Mouse (Mus musculus): ENCODE results near the gene Kcnip1. TPM values are rescaled to one million over a fixed set of nuclear protein-coding genes. Genes with fewer than 3 reads are reported as not detected.

Kcnip1 gene
- total and polyA plus RNA-seq, 2 experiments from 2014 or later = 0.05 TPM; not detected in 1

- ATAC-seq (ENCODE audit: insufficient read depth, low read depth) = no peak
- TF ChIP-seq CTCF (IDR thresholded peaks at IDR 0.05; ENCODE audit: low read depth) (no peak), EP300 (IDR thresholded peaks at IDR 0.05; ENCODE audit: low read depth) (no peak)
These were observed 343.6 kb downstream of the Kcnip1 start for GRCm38 (mm10) chr11:33649358-33649757.

GRCm38 (mm10) chr11:33637107-33637506 lies 355.8 kb downstream of the Kcnip1 start:
- Histone ChIP-seq H3K27me3 (ENCODE audit: control insufficient read depth, insufficient read depth, low read length) (no peaks in the 10 kb centered on the region), H3K9me3 (replicated peaks; ENCODE audit: control insufficient read depth, low read length) (no peaks in the 10 kb centered on the region), H3K4me3 (ENCODE audit: low read depth, low read length) (no peak overlapping the region), H3K9ac (replicated peaks; ENCODE audit: low read depth, low read length) (no peak overlapping the region), H3K36me3 (replicated peaks; ENCODE audit: control insufficient read depth, insufficient read depth, low read length) (no peaks in the 10 kb centered on the region), H3K4me2 (ENCODE audit: low read depth, low read length) (no peak overlapping the region), H3K4me1 (ENCODE audit: control insufficient read depth, insufficient read depth) (no peaks in the 10 kb centered on the region), H3K27ac (ENCODE audit: low read depth) (no peak overlapping the region)
- DNase-seq (ENCODE audit: low spot score) = no peak
- ATAC-seq (ENCODE audit: insufficient read depth, low read depth) = no peak
- TF ChIP-seq CTCF (IDR thresholded peaks at IDR 0.05; ENCODE audit: low read depth) = no peak
- no peak for TF ChIP-seq EP300 (IDR thresholded peaks at IDR 0.05; ENCODE audit: low read depth)
- 79% methylated on average over 2 of the region's 2 CpGs for WGBS

More at GRCm38 (mm10) chr11:33649358-33649757, 343.6 kb downstream of the Kcnip1 start:
- Histone ChIP-seq H3K9ac (replicated peaks; ENCODE audit: low read depth, low read length) (no peak overlapping the region), H3K27ac (ENCODE audit: low read depth) (no peak overlapping the region), H3K4me2 (ENCODE audit: low read depth, low read length) (no peak overlapping the region), H3K9me3 (replicated peaks; ENCODE audit: control insufficient read depth, low read length) (no peaks in the 10 kb centered on the region), H3K36me3 (replicated peaks; ENCODE audit: control insufficient read depth, insufficient read depth, low read length) (no peaks in the 10 kb centered on the region), H3K27me3 (ENCODE audit: control insufficient read depth, insufficient read depth, low read length) (no peaks in the 10 kb centered on the region), H3K4me1 (ENCODE audit: control insufficient read depth, insufficient read depth) (no peaks in the 10 kb centered on the region), H3K4me3 (ENCODE audit: low read depth, low read length) (no peak overlapping the region)
- no peak for DNase-seq (ENCODE audit: low spot score)
- 62% methylated on average over 2 of the region's 2 CpGs for WGBS

- no peak for TF ChIP-seq EP300 (IDR thresholded peaks at IDR 0.05; ENCODE audit: low read depth)
- TF ChIP-seq CTCF (IDR thresholded peaks at IDR 0.05; ENCODE audit: low read depth) = no peak
- no peaks in the 10 kb centered on the region for H3K27me3 ChIP-seq (ENCODE audit: control insufficient read depth, insufficient read depth, low read length)
- ATAC-seq (ENCODE audit: insufficient read depth, low read depth) (no peak), DNase-seq (ENCODE audit: low spot score) (no peak)
- no peak overlapping the region for H3K4me2 ChIP-seq (ENCODE audit: low read depth, low read length)
- no peak overlapping the region for H3K4me3 ChIP-seq (ENCODE audit: low read depth, low read length)
- H3K27ac ChIP-seq (ENCODE audit: low read depth) = no peak overlapping the region
- no peaks in the 10 kb centered on the region for H3K9me3 ChIP-seq (replicated peaks; ENCODE audit: control insufficient read depth, low read length)
- H3K4me1 ChIP-seq (ENCODE audit: control insufficient read depth, insufficient read depth) = no peaks in the 10 kb centered on the region
- H3K36me3 ChIP-seq (replicated peaks; ENCODE audit: control insufficient read depth, insufficient read depth, low read length) = no peaks in the 10 kb centered on the region
- 76% methylated on average over 4 of the region's 4 CpGs for WGBS
- H3K9ac ChIP-seq (replicated peaks; ENCODE audit: low read depth, low read length) = no peak overlapping the region
These were observed 365.7 kb downstream of the Kcnip1 start for GRCm38 (mm10) chr11:33627136-33627742.

GRCm38 (mm10) chr11:33614218-33614617 lies 378.7 kb downstream of the Kcnip1 start:
- H3K9ac ChIP-seq (replicated peaks; ENCODE audit: low read depth, low read length) = no peak overlapping the region
- no peaks in the 10 kb centered on the region; the same call in 1 of the 2 replicates for H3K27me3 ChIP-seq (ENCODE audit: control insufficient read depth, insufficient read depth, low read length)
- H3K36me3 ChIP-seq (replicated peaks; ENCODE audit: control insufficient read depth, insufficient read depth, low read length) = no peaks in the 10 kb centered on the region
- TF ChIP-seq CTCF (IDR thresholded peaks at IDR 0.05; ENCODE audit: low read depth) (peak; percentile 93), EP300 (IDR thresholded peaks at IDR 0.05; ENCODE audit: low read depth) (no peak)
- WGBS = 5% methylated on average over 15 of the region's 15 CpGs
- no peaks in the 10 kb centered on the region for H3K4me1 ChIP-seq (ENCODE audit: control insufficient read depth, insufficient read depth)
- ATAC-seq (ENCODE audit: insufficient read depth, low read depth) = peak; percentile 62
- H3K27ac ChIP-seq (ENCODE audit: low read depth) = no peak overlapping the region
- no peak overlapping the region for H3K4me3 ChIP-seq (ENCODE audit: low read depth, low read length)
- DNase-seq (ENCODE audit: low spot score) = peak; percentile 31
- H3K4me2 ChIP-seq (ENCODE audit: low read depth, low read length) = no peak overlapping the region
- no peaks in the 10 kb centered on the region for H3K9me3 ChIP-seq (replicated peaks; ENCODE audit: control insufficient read depth, low read length)

- Histone ChIP-seq H3K4me3 (ENCODE audit: low read depth, low read length) (no peak overlapping the region), H3K27ac (ENCODE audit: low read depth) (no peak overlapping the region), H3K4me2 (ENCODE audit: low read depth, low read length) (no peak overlapping the region), H3K9ac (replicated peaks; ENCODE audit: low read depth, low read length) (no peak overlapping the region), H3K27me3 (ENCODE audit: control insufficient read depth, insufficient read depth, low read length) (no peaks in the 10 kb centered on the region), H3K4me1 (ENCODE audit: control insufficient read depth, insufficient read depth) (no peaks in the 10 kb centered on the region), H3K36me3 (replicated peaks; ENCODE audit: control insufficient read depth, insufficient read depth, low read length) (no peaks in the 10 kb centered on the region), H3K9me3 (replicated peaks; ENCODE audit: control insufficient read depth, low read length) (no peaks in the 10 kb centered on the region)
- ATAC-seq (ENCODE audit: insufficient read depth, low read depth) (no peak), DNase-seq (ENCODE audit: low spot score) (no peak)
- TF ChIP-seq EP300 (IDR thresholded peaks at IDR 0.05; ENCODE audit: low read depth) = no peak
- no peak for TF ChIP-seq CTCF (IDR thresholded peaks at IDR 0.05; ENCODE audit: low read depth)
- whole genome bisulfite sequencing = 14% methylated on average over 3 of the region's 3 CpGs
These were observed 385.2 kb downstream of the Kcnip1 start for GRCm38 (mm10) chr11:33607784-33608183.

- 42% methylated on average over 2 of the region's 2 CpGs for WGBS
- no peak for DNase-seq (ENCODE audit: low spot score)
- no peak overlapping the region for H3K27ac ChIP-seq (ENCODE audit: low read depth)
- TF ChIP-seq CTCF (IDR thresholded peaks at IDR 0.05; ENCODE audit: low read depth) (no peak), EP300 (IDR thresholded peaks at IDR 0.05; ENCODE audit: low read depth) (no peak)
- no peak overlapping the region for H3K4me3 ChIP-seq (ENCODE audit: low read depth, low read length)
- no peak overlapping the region for H3K9ac ChIP-seq (replicated peaks; ENCODE audit: low read depth, low read length)
- H3K4me1 ChIP-seq (ENCODE audit: control insufficient read depth, insufficient read depth) = no peaks in the 10 kb centered on the region
- H3K36me3 ChIP-seq (replicated peaks; ENCODE audit: control insufficient read depth, insufficient read depth, low read length) = no peaks in the 10 kb centered on the region
- no peaks in the 10 kb centered on the region for H3K27me3 ChIP-seq (ENCODE audit: control insufficient read depth, insufficient read depth, low read length)
- H3K9me3 ChIP-seq (replicated peaks; ENCODE audit: control insufficient read depth, low read length) = no peaks in the 10 kb centered on the region
- no peak for ATAC-seq (ENCODE audit: insufficient read depth, low read depth)
- H3K4me2 ChIP-seq (ENCODE audit: low read depth, low read length) = no peak overlapping the region
These were observed 389.8 kb downstream of the Kcnip1 start for GRCm38 (mm10) chr11:33603174-33603573.
